Mouse (Mus musculus) brain, adult 10 weeks (tissue): ENCODE data around the gene Ddx19b. TPM values are rescaled to one million over a fixed set of nuclear protein-coding genes. Genes with fewer than 3 reads are reported as not detected.

Experiments
- polyA plus RNA-seq: library from polyadenylated mRNA; stranded (reverse); fragments of 350-450 nt; fragmentation: Illumina TruSeq; extraction: RNeasy Lipid Tissue Mini Kit (QIAGEN cat#74804); gene quantifications from one replicate; pipeline ENCODE4 v1.2.3, GENCODE M21; 2015; ENCODE audit warnings: low read depth, low replicate concordance

Gene Ddx19b
- 14.5 TPM for polyA plus RNA-seq

DNA sequence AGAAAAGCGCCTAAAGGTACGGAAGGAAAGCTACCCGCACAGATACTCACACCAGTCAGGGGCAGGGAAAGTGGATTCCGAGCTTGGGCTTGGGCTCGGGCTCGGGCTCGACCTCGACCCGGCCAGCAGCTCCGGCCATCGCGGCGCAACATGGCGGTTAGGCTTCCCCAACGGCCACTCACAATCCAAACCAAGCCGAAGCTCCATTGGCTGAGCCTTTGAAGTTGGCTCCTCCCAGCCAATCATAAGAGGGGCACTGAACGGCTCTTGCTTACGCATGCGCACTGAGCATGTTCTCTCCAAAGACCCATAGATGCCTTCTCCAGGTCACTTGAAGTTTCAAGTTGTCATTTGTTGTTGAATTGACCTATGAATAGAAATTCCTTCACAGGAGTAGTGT lies at the start of gene Ddx19b:
Ddx19b (minus strand) TSS at position 180 of the 400 bp plus-strand sequence.

DNA sequence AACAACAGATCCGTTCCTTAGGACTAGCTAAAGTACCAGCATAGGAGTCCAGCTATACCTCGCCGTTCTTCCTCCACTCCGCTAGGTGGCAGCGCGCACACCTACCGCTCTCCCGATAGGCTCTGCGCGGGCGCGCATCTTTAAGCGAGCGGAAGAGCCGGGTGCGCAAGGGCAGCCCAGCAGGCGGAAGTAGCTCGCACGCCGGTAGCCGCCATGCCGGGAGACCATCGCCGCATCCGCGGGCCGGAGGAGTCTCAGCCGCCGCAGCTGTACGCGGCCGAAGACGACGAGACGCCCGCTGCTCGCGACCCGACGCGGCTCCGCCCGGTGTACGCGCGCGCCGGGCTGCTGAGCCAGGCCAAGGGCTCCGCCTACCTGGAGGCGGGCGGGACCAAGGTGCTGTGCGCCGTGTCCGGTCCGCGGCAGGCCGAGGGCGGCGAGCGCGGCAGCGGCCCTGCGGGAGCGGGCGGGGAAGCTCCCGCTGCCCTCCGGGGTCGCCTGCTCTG lies 24.7 kb upstream of the Ddx19b start, which contains the start of gene Exosc6:
Exosc6 (plus strand) TSS at position 182 of the 506 bp plus-strand sequence.

DNA sequence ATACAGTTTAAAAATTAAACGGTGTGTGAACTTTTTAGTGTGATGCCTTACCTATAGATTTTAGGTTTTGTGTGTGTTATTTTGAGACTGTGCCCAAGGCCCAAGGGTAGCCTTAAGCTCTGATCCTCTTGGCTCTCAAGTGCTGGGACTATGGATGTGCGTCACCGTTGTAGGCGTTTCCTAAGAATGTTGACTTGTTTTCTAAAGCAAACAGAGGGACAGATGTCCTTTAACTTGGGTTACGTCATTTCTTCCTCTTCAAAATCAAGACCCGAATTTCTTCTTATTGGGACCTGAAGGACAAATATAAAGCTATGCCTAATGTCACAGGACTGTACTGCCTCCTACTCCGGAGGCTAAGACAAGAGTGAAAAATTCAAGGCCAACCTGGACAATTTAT lies 1.4 kb upstream of the Ddx19b start, which contains the start of gene Aars:
Aars (plus strand) TSS at position 229 of the 400 bp plus-strand sequence.

DNA sequence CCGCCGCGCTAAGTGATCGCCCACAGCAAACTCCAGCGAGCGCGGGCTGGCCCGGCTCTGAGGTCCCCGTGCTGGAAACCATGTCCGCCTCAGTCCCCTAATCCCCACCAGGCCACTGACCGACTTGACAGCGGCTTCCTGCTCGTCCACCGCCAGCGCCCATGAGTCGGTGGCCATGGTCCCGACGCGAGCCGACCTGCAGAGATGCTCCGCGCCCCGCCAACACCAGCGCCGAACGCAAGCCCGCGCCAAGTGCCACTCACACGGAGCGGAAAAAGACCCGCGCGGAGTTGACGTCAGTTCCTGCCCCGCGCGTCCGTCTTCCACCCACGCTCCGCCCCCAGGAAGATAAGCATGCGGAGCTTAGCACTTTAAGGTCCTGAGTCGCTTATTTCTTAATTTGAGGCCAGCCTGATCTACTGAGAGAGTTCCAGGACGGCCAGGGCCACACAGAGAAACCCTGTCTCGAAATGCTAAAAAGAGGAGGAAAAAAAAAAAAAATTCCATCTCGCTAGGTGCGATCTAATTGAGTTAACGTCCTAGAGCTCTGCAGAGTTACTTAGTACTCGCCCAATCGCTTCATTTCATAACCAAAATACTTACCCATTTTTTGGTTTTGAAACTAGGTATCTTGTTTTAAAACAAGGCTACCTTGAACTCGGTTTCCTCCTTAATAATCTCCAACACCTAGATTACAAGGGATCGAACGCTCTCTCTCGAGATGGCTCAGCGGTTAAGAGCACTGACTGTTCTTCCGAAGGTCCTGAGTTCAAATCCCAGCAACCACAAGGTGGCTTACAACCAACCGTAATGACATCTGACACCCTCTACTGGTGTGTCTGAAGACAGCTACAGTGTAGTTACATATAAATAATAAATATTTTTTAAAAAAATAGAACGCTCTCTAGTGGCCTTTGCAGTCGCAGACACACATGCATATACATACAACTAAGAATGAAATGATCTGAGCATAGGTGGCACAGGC lies 33.7 kb downstream of the Ddx19b start, which contains the start of gene Ddx19a:
Ddx19a (minus strand) TSS at position 254 of the 985 bp plus-strand sequence.

Other genes with a start within 250 kb of the Ddx19b start
- gene Il34, start 225.8 kb downstream of the Ddx19b start, polyA plus RNA-seq: 92.1 TPM
- gene Cog4, start 185.2 kb downstream of the Ddx19b start, polyA plus RNA-seq: 42.8 TPM
- 40.0 TPM for gene Sf3b3, start 185.0 kb downstream of the Ddx19b start, polyA plus RNA-seq
- gene Fuk, start 129.3 kb downstream of the Ddx19b start, polyA plus RNA-seq: 10.2 TPM
- gene St3gal2, start 111.8 kb downstream of the Ddx19b start, polyA plus RNA-seq: 55.0 TPM
- gene Ddx19a, start 34.0 kb downstream of the Ddx19b start, polyA plus RNA-seq: 26.1 TPM
- gene Aars, start 1.4 kb upstream of the Ddx19b start, polyA plus RNA-seq: 67.3 TPM
- not detected for gene Exosc6, start 24.6 kb upstream of the Ddx19b start, polyA plus RNA-seq
- gene Clec18a, start 60.7 kb upstream of the Ddx19b start, polyA plus RNA-seq: 4.3 TPM
- 16.4 TPM for gene Pdpr, start 62.9 kb upstream of the Ddx19b start, polyA plus RNA-seq
- 77.5 TPM for gene Glg1, start 227.5 kb upstream of the Ddx19b start, polyA plus RNA-seq